Mouse (Mus musculus) neural tube, embryonic 12.5 days (tissue): ENCODE results near the gene Gtf3c1. TPM values are rescaled to one million over a fixed set of nuclear protein-coding genes. Genes with fewer than 3 reads are reported as not detected.
"Not testable (repeated sequence)": the region's sequence is repeated elsewhere in the genome, so short reads cannot be mapped to it uniquely, and the experiment has no call there.

Source experiments
- ATAC-seq: fragments of 200-750 bp; cut with Nextera tagmentation; 2 replicates; pipeline ENCODE4 v1.8.0; 2017; ENCODE audit warnings: low read depth, mild to moderate bottlenecking, moderate TSS enrichment, moderate library complexity; ENCODE audit not compliant: low FRiP score
- H3K27ac ChIP-seq: fragments of 300-500 bp; sonication (generic); 2 replicates; pipeline ENCODE4 v1.5.1; 2016
- H3K27me3 ChIP-seq: fragments of 300-500 bp; sonication (generic); replicated peaks from 2 replicates; pipeline ENCODE4 v1.6.1; 2016; ENCODE audit warnings: mild to moderate bottlenecking
- H3K36me3 ChIP-seq: fragments of 300-500 bp; sonication (generic); 2 replicates; pipeline ENCODE4 v1.6.1; 2016; ENCODE audit warnings: mild to moderate bottlenecking
- H3K4me1 ChIP-seq: fragments of 300-500 bp; sonication (generic); 2 replicates; pipeline ENCODE4 v1.6.1; 2016
- H3K4me2 ChIP-seq: fragments of 300-500 bp; sonication (generic); replicated peaks from 2 replicates; pipeline ENCODE4 v1.6.1; 2016; ENCODE audit warnings: mild to moderate bottlenecking
- H3K4me3 ChIP-seq: fragments of 300-500 bp; sonication (generic); 2 replicates; pipeline ENCODE4 v1.5.1; 2016
- H3K9ac ChIP-seq: fragments of 300-500 bp; sonication (generic); 2 replicates; pipeline ENCODE4 v1.6.1; 2016; ENCODE audit warnings: mild to moderate bottlenecking
- H3K9me3 ChIP-seq: fragments of 300-500 bp; sonication (generic); 2 replicates; pipeline ENCODE4 v1.6.1; 2016; ENCODE audit warnings: mild to moderate bottlenecking
- WGBS: fragments of 180-500 bp; shearing (Covaris S2); methylation state at CpG from one replicate; pipeline ENCODE4 v1.1.7; 2016; 5-methylcytosine and 5-hydroxymethylcytosine counted together
- polyA plus RNA-seq: library from polyadenylated mRNA; unstranded; fragments of >200 nt; fragmentation: Nextera tagmentation; extraction: Ambion mirVana; gene quantifications from 2 replicates; pipeline ENCODE4 v1.2.1, GENCODE M21; 2016

Gene Gtf3c1
- polyA plus RNA-seq, 1 experiment from 2014 or later, result 46.8 TPM

DNA sequence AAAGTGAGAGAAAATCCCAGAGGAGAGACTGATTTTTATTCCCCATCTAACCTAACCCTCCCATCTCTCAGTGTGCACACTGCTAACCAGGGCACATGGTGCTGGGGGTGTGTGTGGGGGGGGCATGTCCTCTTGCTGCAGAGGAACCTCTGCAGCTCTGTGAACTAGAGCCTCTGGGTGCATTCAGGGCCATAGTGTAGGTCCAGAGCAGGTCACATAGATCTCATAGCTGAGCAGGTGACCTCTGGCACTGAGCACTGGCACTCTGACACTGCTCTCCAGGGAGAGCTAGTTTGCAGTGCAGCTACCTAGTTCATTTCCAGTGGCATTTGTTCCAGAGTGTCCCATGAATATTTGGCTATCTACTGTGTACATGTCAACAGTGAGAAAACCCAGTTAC, 24.1 kb upstream of the Gtf3c1 start:
- no peaks in the 10 kb centered on the region for H3K36me3 ChIP-seq
- no peaks in the 10 kb centered on the region for H3K9me3 ChIP-seq
- no peak overlapping the region for H3K27ac ChIP-seq
- no peaks in the 10 kb centered on the region for H3K4me1 ChIP-seq
- no peak overlapping the region for H3K4me3 ChIP-seq
- H3K4me2 ChIP-seq, result no peak overlapping the region
- ATAC-seq, result no peak
- H3K27me3 ChIP-seq, result no peaks in the 10 kb centered on the region
- H3K9ac ChIP-seq, result no peak overlapping the region

DNA sequence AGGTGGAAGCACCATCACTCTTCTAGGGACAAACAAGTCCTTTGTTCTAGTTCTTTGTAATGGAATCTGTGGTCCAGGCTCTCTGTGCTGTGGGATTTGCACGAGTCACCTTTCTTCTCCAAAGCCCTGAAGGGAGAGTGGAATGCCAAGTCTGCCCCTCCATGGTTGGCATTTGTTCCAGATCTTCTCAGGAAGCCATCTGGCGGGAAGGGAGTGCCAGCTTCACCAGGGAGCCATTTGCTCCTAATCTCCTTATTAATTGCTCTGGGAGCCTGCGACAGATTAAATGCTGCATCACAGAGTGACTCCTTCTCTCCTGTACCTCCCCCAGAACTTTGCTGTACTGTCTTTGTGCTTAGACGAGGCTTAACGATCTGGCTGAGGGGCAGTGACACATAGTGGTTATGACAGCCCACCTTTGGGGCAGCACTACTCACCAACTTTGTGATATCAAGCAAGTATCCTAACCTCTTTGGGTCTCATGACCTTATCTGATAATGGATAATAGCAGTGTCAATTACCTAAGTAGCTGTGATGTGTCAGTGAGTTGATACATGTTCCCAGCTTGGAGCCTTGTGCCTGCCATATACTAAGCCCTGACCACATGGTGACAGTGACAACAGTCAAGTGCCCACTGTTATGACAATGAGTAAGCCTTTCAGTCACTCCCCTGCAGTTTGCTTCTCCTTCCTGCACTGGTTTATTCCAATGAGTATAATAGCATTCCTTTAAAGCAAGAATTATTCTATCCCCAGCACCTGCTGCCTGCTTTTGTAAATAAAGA, 15.8 kb upstream of the Gtf3c1 start:
- Histone ChIP-seq H3K4me1 (no peaks in the 10 kb centered on the region), H3K9ac (no peak overlapping the region), H3K27ac (no peak overlapping the region), H3K4me2 (no peak overlapping the region), H3K4me3 (no peak overlapping the region), H3K27me3 (no peaks in the 10 kb centered on the region), H3K9me3 (no peaks in the 10 kb centered on the region), H3K36me3 (no peaks in the 10 kb centered on the region)
- WGBS, result 51% methylated on average over 5 of the region's 5 CpGs
- no peak for ATAC-seq

- no peak for ATAC-seq
Observed at GRCm38 (mm10) chr7:125722127-125722526, 14.5 kb upstream of the Gtf3c1 start.

GRCm38 (mm10) chr7:125721033-125721432, 13.5 kb upstream of the Gtf3c1 start:
- H3K36me3 ChIP-seq, result no peaks in the 10 kb centered on the region

More at GRCm38 (mm10) chr7:125722127-125722526, 14.5 kb upstream of the Gtf3c1 start:
- Histone ChIP-seq H3K27me3 (no peaks in the 10 kb centered on the region), H3K9me3 (no peaks in the 10 kb centered on the region), H3K4me1 (no peaks in the 10 kb centered on the region), H3K9ac (no peak overlapping the region), H3K4me2 (no peak overlapping the region), H3K4me3 (no peak overlapping the region), H3K27ac (no peak overlapping the region), H3K36me3 (no peaks in the 10 kb centered on the region)

DNA sequence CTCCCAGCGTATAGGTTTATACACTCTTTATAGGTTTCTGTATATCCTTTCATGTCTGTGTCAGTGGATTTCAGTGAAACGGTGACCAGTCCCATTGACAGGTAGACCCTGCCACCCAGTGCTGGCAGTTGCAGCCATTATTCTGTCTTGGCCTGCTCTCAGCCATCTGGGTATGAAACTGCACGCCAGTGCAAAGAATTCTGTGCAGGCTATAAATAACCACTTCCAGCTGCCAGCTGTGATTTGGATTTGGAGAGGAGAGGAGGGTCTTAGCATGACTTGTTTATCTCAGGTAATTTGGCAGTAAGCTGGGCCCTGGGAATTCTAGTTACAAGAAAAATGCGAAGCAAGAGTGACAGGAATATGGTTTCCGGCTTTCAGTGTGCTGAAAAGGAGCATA, 12.8 kb upstream of the Gtf3c1 start:
- ATAC-seq, result no peak
- 79% methylated on average over 5 of the region's 5 CpGs for WGBS
- Histone ChIP-seq H3K9ac (no peak overlapping the region), H3K36me3 (no peaks in the 10 kb centered on the region), H3K27me3 (no peaks in the 10 kb centered on the region), H3K27ac (no peak overlapping the region), H3K9me3 (no peaks in the 10 kb centered on the region), H3K4me3 (no peak overlapping the region), H3K4me1 (no peaks in the 10 kb centered on the region), H3K4me2 (no peak overlapping the region)

More at GRCm38 (mm10) chr7:125721033-125721432, 13.5 kb upstream of the Gtf3c1 start:
- no peak overlapping the region for H3K4me3 ChIP-seq
- H3K27ac ChIP-seq, result no peak overlapping the region
- 87% methylated on average over 4 of the region's 4 CpGs for WGBS
- ATAC-seq, result no peak
- no peak overlapping the region for H3K9ac ChIP-seq
- H3K27me3 ChIP-seq, result no peaks in the 10 kb centered on the region
- H3K4me1 ChIP-seq, result no peaks in the 10 kb centered on the region
- no peak overlapping the region for H3K4me2 ChIP-seq
- H3K9me3 ChIP-seq, result no peaks in the 10 kb centered on the region

DNA sequence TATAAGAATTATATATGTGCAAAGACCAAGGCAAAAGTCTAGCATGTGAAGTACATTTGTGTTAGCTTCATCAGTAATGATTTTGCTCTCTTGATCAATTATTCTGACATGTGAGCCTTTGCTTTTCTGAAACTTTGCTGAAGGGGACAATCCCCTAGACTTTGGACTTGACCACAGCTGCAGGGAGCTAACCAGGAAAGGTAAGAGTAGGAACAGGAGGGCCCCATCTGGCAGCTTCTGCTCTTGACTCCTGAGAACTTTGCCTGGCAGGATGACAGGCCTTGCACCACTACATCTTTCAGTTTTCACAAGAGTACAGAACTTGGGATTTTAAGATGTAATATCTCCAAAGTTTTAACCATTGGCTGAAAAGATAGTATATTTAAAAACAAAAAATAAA, 10.0 kb upstream of the Gtf3c1 start:
- Histone ChIP-seq H3K27ac (no peak overlapping the region), H3K4me3 (no peak overlapping the region), H3K9me3 (no peaks in the 10 kb centered on the region), H3K4me1 (no peaks in the 10 kb centered on the region), H3K27me3 (no peaks in the 10 kb centered on the region), H3K9ac (no peak overlapping the region), H3K36me3 (no peaks in the 10 kb centered on the region), H3K4me2 (no peak overlapping the region)
- no peak for ATAC-seq

GRCm38 (mm10) chr7:125716724-125717123, 9.1 kb upstream of the Gtf3c1 start:
- H3K9me3 ChIP-seq, result no peaks in the 10 kb centered on the region

DNA sequence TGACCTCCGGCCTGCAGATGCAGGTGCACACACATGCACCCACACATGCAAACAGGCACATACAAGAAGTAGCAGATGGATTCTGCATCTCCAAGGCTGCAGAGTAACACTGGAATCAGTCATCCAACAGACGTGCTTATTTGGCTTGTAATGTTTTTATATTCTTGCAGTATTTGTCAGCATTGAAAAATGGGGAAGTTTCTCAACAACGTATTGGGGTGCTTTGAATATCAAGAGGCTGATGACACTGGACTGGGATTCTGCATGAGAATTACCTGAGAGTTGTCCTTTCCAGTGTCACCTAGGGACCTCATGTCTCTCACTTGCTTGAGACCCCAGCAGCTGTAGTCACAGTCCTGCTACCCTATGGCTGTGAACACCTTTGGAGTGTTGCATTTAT, 7.2 kb upstream of the Gtf3c1 start:
- Histone ChIP-seq H3K36me3 (peaks cover 4% of the 10 kb centered on the region), H3K9me3 (no peaks in the 10 kb centered on the region), H3K4me1 (no peaks in the 10 kb centered on the region), H3K4me2 (no peak overlapping the region), H3K27me3 (no peaks in the 10 kb centered on the region), H3K4me3 (no peak overlapping the region), H3K9ac (no peak overlapping the region), H3K27ac (no peak overlapping the region)
- no peak for ATAC-seq
- WGBS, result 93% methylated on average over 3 of the region's 3 CpGs

More at GRCm38 (mm10) chr7:125716724-125717123, 9.1 kb upstream of the Gtf3c1 start:
- Histone ChIP-seq H3K27me3 (no peaks in the 10 kb centered on the region), H3K4me1 (no peaks in the 10 kb centered on the region), H3K4me3 (no peak overlapping the region), H3K36me3 (no peaks in the 10 kb centered on the region), H3K4me2 (no peak overlapping the region), H3K27ac (no peak overlapping the region), H3K9ac (peak overlapping the region; percentile 26; the same call in 1 of the 2 replicates)
- ATAC-seq, result no peak
- 81% methylated on average over 2 of the region's 2 CpGs for WGBS

DNA sequence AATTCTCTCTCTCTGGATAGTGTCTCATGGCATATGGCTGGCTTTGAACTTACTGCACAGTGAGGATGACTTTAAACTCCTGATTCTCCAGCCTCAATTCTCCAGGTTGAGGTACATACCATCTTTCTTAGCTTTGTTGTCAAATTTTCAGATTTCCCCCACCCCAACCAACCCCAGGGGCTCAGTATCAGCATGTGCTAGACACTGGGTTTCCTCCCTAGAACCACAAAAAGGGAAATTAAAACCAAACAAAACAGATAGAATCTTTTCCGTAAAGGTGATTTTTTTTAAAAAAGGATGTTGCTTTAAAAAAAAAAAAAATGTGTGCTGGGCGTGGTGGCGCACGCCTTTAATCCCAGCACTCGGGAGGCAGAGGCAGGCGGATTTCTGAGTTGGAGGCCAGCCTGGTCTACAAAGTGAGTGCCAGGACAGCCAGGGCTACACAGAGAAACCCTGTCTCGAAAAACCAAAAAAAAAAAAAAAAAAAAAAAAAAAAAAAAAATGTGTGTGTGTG, 6.0 kb upstream of the Gtf3c1 start:
- ATAC-seq, H3K9ac ChIP-seq, H3K36me3 ChIP-seq, H3K4me2 ChIP-seq, H3K27me3 ChIP-seq, H3K27ac ChIP-seq, H3K4me1 ChIP-seq, H3K9me3 ChIP-seq, H3K4me3 ChIP-seq: not testable (repeated sequence)
- 96% methylated on average over 7 of the region's 7 CpGs for WGBS

DNA sequence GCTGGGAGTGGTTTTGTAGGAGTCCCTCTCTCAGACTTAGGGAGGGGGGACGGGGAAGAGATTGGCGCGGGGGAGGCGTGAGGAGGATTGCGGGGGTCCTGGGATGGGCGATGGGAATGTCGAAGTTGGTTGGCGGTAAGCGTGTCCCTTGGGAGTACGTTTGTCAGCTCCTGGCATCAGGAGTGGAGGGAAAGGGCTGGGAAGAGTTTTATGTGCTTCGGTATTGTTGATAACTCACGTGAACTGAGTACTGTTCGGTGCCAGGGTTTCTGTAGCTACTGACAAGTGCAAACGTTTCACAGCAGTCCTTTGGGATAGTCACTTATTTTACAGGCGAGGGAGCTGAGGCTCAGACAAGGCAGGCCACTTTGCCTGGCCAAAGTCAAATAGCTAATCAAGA, 520 bp upstream of the Gtf3c1 start:
- Histone ChIP-seq H3K4me1 (peaks cover 32% of the 10 kb centered on the region), H3K9me3 (no peaks in the 10 kb centered on the region), H3K4me3 (peak overlapping the region; percentile 78), H3K9ac (peak overlapping the region; percentile 75), H3K27ac (no peak overlapping the region), H3K27me3 (no peaks in the 10 kb centered on the region), H3K4me2 (peak overlapping the region; percentile 73), H3K36me3 (peaks cover 19% of the 10 kb centered on the region)
- peak; percentile 10; the same call in 1 of the 2 replicates for ATAC-seq
- 1% methylated on average over 15 of the region's 15 CpGs for WGBS

- under 1% methylated on average over 24 of the region's 24 CpGs for WGBS
- peak overlapping the region; percentile 78 for H3K4me3 ChIP-seq
- no peaks in the 10 kb centered on the region for H3K9me3 ChIP-seq
- peak overlapping the region; percentile 85 for H3K9ac ChIP-seq
- peak; percentile 90 for ATAC-seq
- H3K36me3 ChIP-seq, result peaks cover 28% of the 10 kb centered on the region
- H3K4me2 ChIP-seq, result peak overlapping the region; percentile 73
- peaks cover 32% of the 10 kb centered on the region for H3K4me1 ChIP-seq
- no peaks in the 10 kb centered on the region for H3K27me3 ChIP-seq
- peak overlapping the region; percentile 85 for H3K27ac ChIP-seq
Observed at GRCm38 (mm10) chr7:125707186-125707585, 394 bp downstream of the Gtf3c1 start.

DNA sequence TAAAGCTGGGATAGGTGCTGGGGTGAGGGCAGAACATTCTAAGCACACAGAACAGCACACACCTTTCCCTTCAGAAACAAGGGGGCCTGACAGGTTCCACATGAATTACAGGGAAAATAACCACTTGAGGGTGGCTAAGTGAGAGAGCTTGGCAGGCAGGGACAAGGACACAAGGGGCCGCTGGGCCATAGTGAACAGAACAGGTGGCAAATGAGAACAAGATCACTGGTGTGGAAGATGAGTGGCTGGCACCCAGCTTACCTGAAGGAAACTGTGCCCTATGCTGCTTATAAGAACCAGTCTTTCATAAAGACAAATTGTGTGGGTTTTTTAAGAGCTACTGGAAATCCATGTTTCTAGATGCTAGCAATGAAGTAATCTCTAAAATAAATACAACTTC, 4.8 kb downstream of the Gtf3c1 start:
- Histone ChIP-seq H3K4me2 (no peak overlapping the region), H3K4me1 (peaks cover 23% of the 10 kb centered on the region), H3K9ac (no peak overlapping the region), H3K27me3 (no peaks in the 10 kb centered on the region), H3K4me3 (no peak overlapping the region), H3K27ac (no peak overlapping the region), H3K9me3 (peaks cover 6% of the 10 kb centered on the region; the same call in 1 of the 2 replicates), H3K36me3 (peaks cover 68% of the 10 kb centered on the region)
- WGBS, result 89% methylated on average over 1 of the region's 1 CpGs
- ATAC-seq, result no peak

DNA sequence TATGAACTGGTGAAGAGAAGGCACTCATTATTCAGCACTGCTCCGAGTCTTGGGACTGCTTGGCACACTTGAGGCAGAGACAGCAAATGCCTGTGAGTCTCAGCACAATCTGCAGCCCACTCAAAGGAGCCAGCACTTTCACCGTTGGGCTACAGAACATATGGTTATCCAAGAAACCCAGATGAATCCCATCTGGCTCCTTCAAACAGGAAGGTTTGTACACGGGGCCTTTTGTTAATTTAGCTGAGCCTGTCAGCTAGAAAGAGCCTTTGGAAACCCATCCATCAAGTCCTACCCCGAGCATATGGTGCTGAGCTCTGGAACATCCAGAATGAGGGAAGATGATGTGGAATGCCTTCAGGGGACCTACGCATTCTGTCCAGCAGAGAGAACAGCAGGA, 13.5 kb downstream of the Gtf3c1 start:
- Histone ChIP-seq H3K4me2 (no peak overlapping the region), H3K27me3 (no peaks in the 10 kb centered on the region), H3K4me3 (no peak overlapping the region), H3K9me3 (peaks cover 3% of the 10 kb centered on the region; the same call in 1 of the 2 replicates), H3K36me3 (peaks cover 100% of the 10 kb centered on the region), H3K4me1 (no peaks in the 10 kb centered on the region), H3K9ac (no peak overlapping the region), H3K27ac (no peak overlapping the region)
- no peak for ATAC-seq
- 63% methylated on average over 5 of the region's 5 CpGs for WGBS
